Mouse (Mus musculus): ENCODE measurements around the gene Klhl25. TPM values are rescaled to one million over a fixed set of nuclear protein-coding genes. Genes with fewer than 3 reads are reported as not detected.
A peak's percentile ranks its signal among the peaks of the same experiment; 100 is the strongest.
"Not testable (repeated sequence)": the region's sequence is repeated elsewhere in the genome, so short reads cannot be mapped to it uniquely, and the experiment has no call there.

Gene Klhl25
- total and polyA plus RNA-seq, 3 experiments, result 11.0 to 14.2 (median 12.9) TPM

GRCm38 (mm10) chr7:75848776-75849670 is 913 bp downstream of the Klhl25 start:
- Histone ChIP-seq H3K27ac (ENCODE audit: insufficient read depth, low read depth) (no peak overlapping the region), H3K27me3 (replicated peaks) (no peaks in the 10 kb centered on the region), H3K36me3 (replicated peaks in 1 of 2; ENCODE audit: control insufficient read depth in 1 of 2, insufficient read depth in 1 of 2, low read length in 1 of 2) (peaks cover 6 to 30% of the 10 kb centered on the region in 2 experiments), H3K9me3 (replicated peaks; ENCODE audit: low read length) (no peaks in the 10 kb centered on the region), H3K4me2 (ENCODE audit: insufficient read depth, low read depth, poor library complexity, severe bottlenecking) (peak overlapping the region; percentile 82), H3K4me3 (replicated peaks in 1 of 3; ENCODE audit: low read depth in 2 of 3, low read length in 2 of 3, poor library complexity in 1 of 3) (peak overlapping the region; percentile 72 to 99 (median 93)), H3K9ac (ENCODE audit: insufficient read depth, low read depth) (peak overlapping the region; percentile 89), H3K4me1 (ENCODE audit: control insufficient read depth in 1 of 2, insufficient read depth in 2 of 2) (peaks cover 0 to 19% of the 10 kb centered on the region in 2 experiments; a peak in 2 of 4 replicates), H3K79me2 (replicated peaks; ENCODE audit: control insufficient read depth, extremely low read depth, insufficient read depth, poor library complexity, severe bottlenecking) (peaks cover 11% of the 10 kb centered on the region; the same call in 1 of the 2 replicates)
- TF ChIP-seq CTCF (conservative IDR thresholded peaks at IDR 0.05 in 1 of 2, IDR thresholded peaks at IDR 0.05 in 1 of 2; ENCODE audit: low read depth in 2 of 2, low read length in 2 of 2), result no peak
- 0 out of 2 replicates have a peak, but pooled peaks have one; percentile 28 for TF ChIP-seq IRF4 (IDR thresholded peaks at IDR 0.05; ENCODE audit: low read depth, low read length)
- no peak for TF ChIP-seq ETS1 (conservative IDR thresholded peaks at IDR 0.05; ENCODE audit: low read depth, low read length)
- TF ChIP-seq GABPA (IDR thresholded peaks at IDR 0.05; ENCODE audit: insufficient replicate concordance, low read depth, low read length), result no peak
- no peak for TF ChIP-seq ZMIZ1 (IDR thresholded peaks at IDR 0.05; ENCODE audit: low read depth, low read length)
- TF ChIP-seq SIN3A (IDR thresholded peaks at IDR 0.05; ENCODE audit: low read length), result no peak
- TF ChIP-seq POLR2A (IDR thresholded peaks at IDR 0.05; ENCODE audit: low read depth, low read length), result no peak
- no peak for TF ChIP-seq MXI1 (IDR thresholded peaks at IDR 0.05; ENCODE audit: low read depth, low read length)
- no peak for TF ChIP-seq RAD21 (IDR thresholded peaks at IDR 0.05; ENCODE audit: low read depth, low read length)
- no peak for TF ChIP-seq USF2 (conservative IDR thresholded peaks at IDR 0.05; ENCODE audit: low read depth, low read length)
- TF ChIP-seq ELF1 (IDR thresholded peaks at IDR 0.05; ENCODE audit: low read depth, low read length), result no peak
- no peak for TF ChIP-seq TCF12 (IDR thresholded peaks at IDR 0.05; ENCODE audit: low read depth, low read length)
- TF ChIP-seq POLR2AphosphoS2 (IDR thresholded peaks at IDR 0.05; ENCODE audit: low read depth, low read length), result no peak
- TF ChIP-seq UBTF (IDR thresholded peaks at IDR 0.05; ENCODE audit: low read depth, low read length), result no peak
- TF ChIP-seq USF1 (IDR thresholded peaks at IDR 0.05; ENCODE audit: low read depth, low read length), result no peak
- TF ChIP-seq BHLHE40 (IDR thresholded peaks at IDR 0.05; ENCODE audit: low read depth, low read length), result peak; percentile 15; the same call in 1 of the 2 replicates
- TF ChIP-seq SMC3 (IDR thresholded peaks at IDR 0.05; ENCODE audit: low read depth, low read length), result no peak
- no peak for TF ChIP-seq NELFE (IDR thresholded peaks at IDR 0.05; ENCODE audit: low read depth, low read length)
- TF ChIP-seq NRF1 (IDR thresholded peaks at IDR 0.05; ENCODE audit: low read depth, low read length), result no peak
- no peak for TF ChIP-seq JUND (conservative IDR thresholded peaks at IDR 0.05; ENCODE audit: low read depth, low read length)
- peak; percentile 56; the same call in 1 of the 2 replicates for TF ChIP-seq CHD2 (IDR thresholded peaks at IDR 0.05; ENCODE audit: low read length)
- TF ChIP-seq ZC3H11A (IDR thresholded peaks at IDR 0.05; ENCODE audit: low read depth, low read length), result no peak
- TF ChIP-seq ZNF384 (IDR thresholded peaks at IDR 0.05; ENCODE audit: low read depth, low read length), result no peak
- TF ChIP-seq MAZ (IDR thresholded peaks at IDR 0.05; ENCODE audit: low read depth, low read length), result no peak
- no peak for TF ChIP-seq CHD1 (IDR thresholded peaks at IDR 0.05; ENCODE audit: low read depth, low read length)
- TF ChIP-seq KAT2A (IDR thresholded peaks at IDR 0.05; ENCODE audit: insufficient replicate concordance, low read length), result no peak
- dilution Hi-C loops (cut with MboI; ENCODE audit: extremely low pct_ligation_motif_present, extremely low pct_unique_long_range_greater_than_20kb, low sequenced_read_pairs) (no loop called here), in situ Hi-C loops (cut with MboI; ENCODE audit: low pct_ligation_motif_present, low pct_unique_long_range_greater_than_20kb, low sequenced_read_pairs) (no loop called here)
- peak; percentile 42 for DNase-seq (ENCODE audit: extremely low read depth)

GRCm38 (mm10) chr7:75850396-75850795 is 2.3 kb downstream of the Klhl25 start:
- dilution Hi-C loops (cut with MboI; ENCODE audit: extremely low pct_ligation_motif_present, extremely low pct_unique_long_range_greater_than_20kb, low sequenced_read_pairs); H3K27me3 ChIP-seq (replicated peaks); in situ Hi-C loops (cut with MboI; ENCODE audit: low pct_ligation_motif_present, low pct_unique_long_range_greater_than_20kb, low sequenced_read_pairs); H3K9ac ChIP-seq (ENCODE audit: insufficient read depth, low read depth); H3K4me3 ChIP-seq (replicated peaks in 1 of 3; ENCODE audit: low read depth in 2 of 3, low read length in 2 of 3, poor library complexity in 1 of 3); H3K27ac ChIP-seq (ENCODE audit: insufficient read depth, low read depth); DNase-seq (ENCODE audit: extremely low read depth); H3K9me3 ChIP-seq (replicated peaks; ENCODE audit: low read length); H3K4me2 ChIP-seq (ENCODE audit: insufficient read depth, low read depth, poor library complexity, severe bottlenecking): not testable (repeated sequence)
- peaks cover 11% of the 10 kb centered on the region; the same call in 1 of the 2 replicates for H3K79me2 ChIP-seq (replicated peaks; ENCODE audit: control insufficient read depth, extremely low read depth, insufficient read depth, poor library complexity, severe bottlenecking)
- peaks cover 6 to 40% of the 10 kb centered on the region in 2 experiments for H3K36me3 ChIP-seq (replicated peaks in 1 of 2; ENCODE audit: control insufficient read depth in 1 of 2, insufficient read depth in 1 of 2, low read length in 1 of 2)
- H3K4me1 ChIP-seq (ENCODE audit: control insufficient read depth in 1 of 2, insufficient read depth in 2 of 2), result peaks cover 6 to 32% of the 10 kb centered on the region in 2 experiments; a peak in 3 of 4 replicates

All from CH12.LX (cell line).